Mouse (Mus musculus) forebrain, embryonic 14.5 days (tissue): Measurements from ENCODE around the gene Srsf1. TPM values are rescaled to one million over a fixed set of nuclear protein-coding genes. Genes with fewer than 3 reads are reported as not detected.

Experiments
- ATAC-seq: fragments of 200-750 bp; cut with Nextera tagmentation; 2 replicates; pipeline ENCODE4 v1.8.0; 2017; ENCODE audit warnings: mild to moderate bottlenecking, moderate library complexity
- DNase-seq: peaks from one replicate; pipeline ENCODE4 v3.0.0-alpha.2; 2015; ENCODE audit warnings: low spot score
- H3K27ac ChIP-seq: fragments of 300-500 bp; sonication (generic); 2 replicates; pipeline ENCODE4 v1.5.1; 2014; ENCODE audit warnings: low read depth, mild to moderate bottlenecking, control low read depth, low read length, moderate library complexity
- H3K27me3 ChIP-seq: fragments of 300-500 bp; sonication (generic); replicated peaks from 2 replicates; pipeline ENCODE4 v1.6.1; 2014; ENCODE audit warnings: low read length, control low read depth, mixed read lengths; ENCODE audit not compliant: control insufficient read depth, insufficient read depth
- H3K36me3 ChIP-seq: fragments of 300-500 bp; sonication (generic); 2 replicates; pipeline ENCODE4 v1.6.1; 2014; ENCODE audit warnings: low read length, control low read depth; ENCODE audit not compliant: control insufficient read depth, insufficient read depth
- H3K4me1 ChIP-seq: fragments of 300-500 bp; sonication (generic); 2 replicates; pipeline ENCODE4 v1.6.1; 2014; ENCODE audit warnings: antibody characterized with exemption, low read length, control low read depth; ENCODE audit not compliant: control insufficient read depth, insufficient read depth
- H3K4me2 ChIP-seq: fragments of 300-500 bp; sonication (generic); 2 replicates; pipeline ENCODE4 v1.6.1; 2014; ENCODE audit warnings: mild to moderate bottlenecking, control low read depth, low read length
- H3K4me3 ChIP-seq: fragments of 300-500 bp; sonication (generic); 2 replicates; pipeline ENCODE4 v1.5.1; 2014; ENCODE audit warnings: low read depth, low read length, control low read depth
- H3K9ac ChIP-seq: fragments of 300-500 bp; sonication (generic); 2 replicates; pipeline ENCODE4 v1.6.1; 2014; ENCODE audit warnings: mild to moderate bottlenecking, low read length, control low read depth, moderate library complexity
- H3K9me3 ChIP-seq: fragments of 300-500 bp; sonication (generic); replicated peaks from 2 replicates; pipeline ENCODE4 v1.6.1; 2016; ENCODE audit warnings: low read length, control low read depth, mixed read lengths; ENCODE audit not compliant: control insufficient read depth
- WGBS: fragments of 180-500 bp; shearing (Covaris S2); extraction: QIAGEN DNeasy Blood & Tissue Kit; methylation state at CpG from one replicate; pipeline ENCODE4 v1.1.7; 2014; 5-methylcytosine and 5-hydroxymethylcytosine counted together
- polyA plus RNA-seq: library from polyadenylated mRNA; unstranded; fragments of >200 nt; fragmentation: Nextera tagmentation; extraction: Ambion mirVana; gene quantifications from 2 replicates; pipeline ENCODE4 v1.2.1, GENCODE M21; 2014

Gene Srsf1
- polyA plus RNA-seq, 1 experiment from 2014 or later: 340 TPM

GRCm38 (mm10) chr11:88098021-88098729 lies 51.0 kb downstream of the Srsf1 start, which contains the start of gene Cuedc1:
Gene Cuedc1, plus strand, starts transcription at chr11:88098058.
- 32% methylated on average over 17 of the region's 17 CpGs for WGBS
- no peaks in the 10 kb centered on the region for H3K27me3 ChIP-seq
- H3K4me2 ChIP-seq: peak within 1 kb of the TSS; percentile 82
- H3K36me3 ChIP-seq: no peaks in the 10 kb centered on the region
- peak within 1 kb of the TSS; percentile 90 for H3K27ac ChIP-seq
- peaks cover 18% of the 10 kb centered on the region for H3K4me1 ChIP-seq
- DNase-seq (no peak), ATAC-seq (no peak)
- H3K4me3 ChIP-seq: peak within 1 kb of the TSS; percentile 83
- no peaks in the 10 kb centered on the region for H3K9me3 ChIP-seq
- peak within 1 kb of the TSS; percentile 97 for H3K9ac ChIP-seq

GRCm38 (mm10) chr11:88098787-88099598 lies 51.8 kb downstream of the Srsf1 start:
- H3K9me3 ChIP-seq: no peaks in the 10 kb centered on the region
- DNase-seq: peak; percentile 80
- 1% methylated on average over 85 of the region's 95 CpGs for WGBS

GRCm38 (mm10) chr11:88099599-88100023 lies 52.4 kb downstream of the Srsf1 start:
- Histone ChIP-seq H3K9me3 (no peaks in the 10 kb centered on the region), H3K9ac (peak overlapping the region; percentile 97), H3K27me3 (no peaks in the 10 kb centered on the region), H3K36me3 (no peaks in the 10 kb centered on the region), H3K4me2 (peak overlapping the region; percentile 82), H3K27ac (peak overlapping the region; percentile 90), H3K4me1 (peaks cover 18% of the 10 kb centered on the region), H3K4me3 (peak overlapping the region; percentile 83)
- WGBS: under 1% methylated on average over 27 of the region's 38 CpGs
- ATAC-seq: peak; percentile 66
- DNase-seq: peak; percentile 69

More at GRCm38 (mm10) chr11:88098787-88099598, 51.8 kb downstream of the Srsf1 start:
- H3K4me1 ChIP-seq: peaks cover 18% of the 10 kb centered on the region
- H3K9ac ChIP-seq: peak overlapping the region; percentile 97
- peak overlapping the region; percentile 90 for H3K27ac ChIP-seq
- peak; percentile 78 for ATAC-seq
- peak overlapping the region; percentile 82 for H3K4me2 ChIP-seq
- H3K27me3 ChIP-seq: no peaks in the 10 kb centered on the region
- no peaks in the 10 kb centered on the region for H3K36me3 ChIP-seq
- H3K4me3 ChIP-seq: peak overlapping the region; percentile 83

GRCm38 (mm10) chr11:88100170-88100569 lies 53.0 kb downstream of the Srsf1 start:
- Histone ChIP-seq H3K27ac (no peak overlapping the region), H3K4me1 (peaks cover 18% of the 10 kb centered on the region), H3K36me3 (no peaks in the 10 kb centered on the region), H3K27me3 (no peaks in the 10 kb centered on the region), H3K9ac (peak overlapping the region; percentile 97), H3K4me3 (peak overlapping the region; percentile 83), H3K9me3 (no peaks in the 10 kb centered on the region), H3K4me2 (peak overlapping the region; percentile 82)
- DNase-seq: no peak
- ATAC-seq: no peak
- WGBS: 32% methylated on average over 4 of the region's 4 CpGs

Other genes starting within 250 kb of the Srsf1 start
- 0.53 and 0.62 TPM in 2 replicates for gene Lpo, start 219.1 kb upstream of the Srsf1 start, polyA plus RNA-seq
- 9.1 and 10.4 TPM in 2 replicates for gene Mks1, start 194.2 kb upstream of the Srsf1 start, polyA plus RNA-seq
- gene Epx, start 171.8 kb upstream of the Srsf1 start, polyA plus RNA-seq: 0.11 and 0.19 TPM in 2 replicates
- gene Olfr462, start 155.1 kb upstream of the Srsf1 start, polyA plus RNA-seq: not detected in 2 replicates
- not detected in 2 replicates for gene Olfr463, start 150.0 kb upstream of the Srsf1 start, polyA plus RNA-seq
- not detected in 2 replicates for gene Olfr464, start 126.4 kb upstream of the Srsf1 start, polyA plus RNA-seq
- 21.8 and 22.5 TPM in 2 replicates for gene Dynll2, start 59.8 kb upstream of the Srsf1 start, polyA plus RNA-seq
- gene Vezf1, start 20.9 kb downstream of the Srsf1 start, polyA plus RNA-seq: 60.0 and 64.7 TPM in 2 replicates
- gene Cuedc1, start 50.7 kb downstream of the Srsf1 start, polyA plus RNA-seq: 13.0 and 18.6 TPM in 2 replicates
- 75.5 and 80.8 TPM in 2 replicates for gene Mrps23, start 157.0 kb downstream of the Srsf1 start, polyA plus RNA-seq
- gene Ccdc182, start 246.7 kb downstream of the Srsf1 start, polyA plus RNA-seq: 0.24 TPM in 1 of 2 replicates, not detected in the other